Mouse (Mus musculus) limb, embryonic 13.5 days (tissue): ENCODE results near the gene Gm21970. TPM values are rescaled to one million over a fixed set of nuclear protein-coding genes. Genes with fewer than 3 reads are reported as not detected.

Experiments used
- ATAC-seq: fragments of 200-750 bp; cut with Nextera tagmentation; 2 replicates; pipeline ENCODE4 v1.8.0; 2017; ENCODE audit warnings: low read depth, moderate number of reproducible peaks, moderate TSS enrichment; ENCODE audit not compliant: low FRiP score
- H3K27ac ChIP-seq: fragments of 300-500 bp; sonication (generic); 2 replicates; pipeline ENCODE4 v1.5.1; 2015; ENCODE audit warnings: inconsistent platforms, mild to moderate bottlenecking, moderate library complexity
- H3K27me3 ChIP-seq: fragments of 300-500 bp; sonication (generic); 2 replicates; pipeline ENCODE4 v1.6.1; 2015; ENCODE audit warnings: mild to moderate bottlenecking, inconsistent platforms
- H3K36me3 ChIP-seq: fragments of 300-500 bp; sonication (generic); 2 replicates; pipeline ENCODE4 v1.6.1; 2015; ENCODE audit warnings: inconsistent platforms, mild to moderate bottlenecking, moderate library complexity
- H3K4me1 ChIP-seq: fragments of 300-500 bp; sonication (generic); 2 replicates; pipeline ENCODE4 v1.6.1; 2015; ENCODE audit warnings: inconsistent platforms
- H3K4me2 ChIP-seq: fragments of 300-500 bp; sonication (generic); replicated peaks from 2 replicates; pipeline ENCODE4 v1.6.1; 2015; ENCODE audit warnings: inconsistent platforms, mild to moderate bottlenecking, moderate library complexity
- H3K4me3 ChIP-seq: fragments of 300-500 bp; sonication (generic); 2 replicates; pipeline ENCODE4 v1.5.1; 2015; ENCODE audit warnings: moderate library complexity, mild to moderate bottlenecking, inconsistent platforms
- H3K9ac ChIP-seq: fragments of 300-500 bp; sonication (generic); 2 replicates; pipeline ENCODE4 v1.6.1; 2015; ENCODE audit warnings: mild to moderate bottlenecking, inconsistent platforms
- H3K9me3 ChIP-seq: fragments of 300-500 bp; sonication (generic); 2 replicates; pipeline ENCODE4 v1.6.1; 2016; ENCODE audit warnings: inconsistent platforms
- WGBS: fragments of 180-500 bp; shearing (Covaris S2); methylation state at CpG from one replicate; pipeline ENCODE4 v1.1.7; 2015; 5-methylcytosine and 5-hydroxymethylcytosine counted together
- polyA plus RNA-seq: library from polyadenylated mRNA; unstranded; fragments of >200 nt; fragmentation: Nextera tagmentation; extraction: Ambion mirVana; gene quantifications from 2 replicates; pipeline ENCODE4 v1.2.1, GENCODE M21; 2015

Gm21970 gene
- polyA plus RNA-seq, 1 experiment from 2014 or later, result not detected

DNA sequence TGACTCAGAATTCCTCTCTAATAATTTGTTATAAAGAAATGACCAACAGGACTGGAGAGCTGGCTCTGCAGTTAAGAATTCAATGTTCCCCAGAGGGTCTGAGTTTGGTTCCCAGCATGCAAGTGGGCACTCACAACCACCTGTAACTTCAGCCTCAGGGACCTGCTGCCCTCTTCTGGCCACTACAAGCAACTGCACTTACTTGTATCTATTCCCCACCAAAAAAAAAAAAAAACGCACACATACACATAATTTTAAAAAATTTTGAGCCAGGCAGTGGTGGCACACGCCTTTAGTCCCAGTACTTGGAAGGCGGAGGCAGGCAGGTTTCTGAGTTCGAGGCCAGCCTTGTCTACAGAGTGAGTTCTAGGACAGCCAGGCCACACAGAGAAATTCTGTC is 1.4 kb upstream of the Gm21970 start:
- H3K4me2 ChIP-seq, result no peak overlapping the region
- no peak for ATAC-seq
- H3K27me3 ChIP-seq, result no peaks in the 10 kb centered on the region
- H3K9me3 ChIP-seq, result no peaks in the 10 kb centered on the region; the same call in 1 of the 2 replicates
- WGBS, result 87% methylated on average over 4 of the region's 4 CpGs
- H3K36me3 ChIP-seq, result peaks cover 80% of the 10 kb centered on the region
- no peak overlapping the region for H3K9ac ChIP-seq
- no peaks in the 10 kb centered on the region for H3K4me1 ChIP-seq
- H3K4me3 ChIP-seq, result no peak overlapping the region
- no peak overlapping the region for H3K27ac ChIP-seq

DNA sequence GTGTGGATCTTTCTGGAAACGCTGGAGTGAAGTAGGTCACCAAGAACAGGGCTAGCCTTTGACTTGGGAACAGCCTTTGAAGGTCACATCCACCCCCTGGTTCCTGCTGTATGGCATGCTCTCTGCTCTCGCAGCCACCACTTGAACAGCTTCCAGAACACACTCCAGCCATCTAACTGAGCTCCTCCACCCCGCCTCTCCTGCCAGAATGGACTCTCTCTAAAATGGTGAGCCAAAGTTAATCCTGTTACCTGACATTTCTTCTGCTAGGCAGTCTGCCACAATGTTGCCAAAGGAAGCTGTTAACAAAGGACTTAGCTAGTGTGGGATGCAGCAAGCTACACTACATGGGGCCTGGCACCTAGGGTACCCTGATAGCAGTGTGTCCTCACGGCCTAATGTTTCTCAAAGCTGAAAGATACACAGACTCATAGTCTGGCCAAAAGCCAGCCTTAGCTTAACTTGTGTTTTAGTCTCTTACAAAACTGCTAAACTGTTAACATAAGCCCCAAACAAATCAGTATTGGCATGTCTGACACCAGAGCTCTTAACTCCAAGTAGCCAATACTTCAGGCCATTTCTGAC is 3.4 kb downstream of the Gm21970 start:
- Histone ChIP-seq H3K4me2 (no peak overlapping the region), H3K36me3 (peaks cover 61% of the 10 kb centered on the region), H3K9ac (no peak overlapping the region), H3K9me3 (no peaks in the 10 kb centered on the region), H3K4me1 (no peaks in the 10 kb centered on the region), H3K27me3 (no peaks in the 10 kb centered on the region), H3K4me3 (no peak overlapping the region), H3K27ac (no peak overlapping the region)
- WGBS, result 83% methylated on average over 4 of the region's 4 CpGs
- no peak for ATAC-seq

DNA sequence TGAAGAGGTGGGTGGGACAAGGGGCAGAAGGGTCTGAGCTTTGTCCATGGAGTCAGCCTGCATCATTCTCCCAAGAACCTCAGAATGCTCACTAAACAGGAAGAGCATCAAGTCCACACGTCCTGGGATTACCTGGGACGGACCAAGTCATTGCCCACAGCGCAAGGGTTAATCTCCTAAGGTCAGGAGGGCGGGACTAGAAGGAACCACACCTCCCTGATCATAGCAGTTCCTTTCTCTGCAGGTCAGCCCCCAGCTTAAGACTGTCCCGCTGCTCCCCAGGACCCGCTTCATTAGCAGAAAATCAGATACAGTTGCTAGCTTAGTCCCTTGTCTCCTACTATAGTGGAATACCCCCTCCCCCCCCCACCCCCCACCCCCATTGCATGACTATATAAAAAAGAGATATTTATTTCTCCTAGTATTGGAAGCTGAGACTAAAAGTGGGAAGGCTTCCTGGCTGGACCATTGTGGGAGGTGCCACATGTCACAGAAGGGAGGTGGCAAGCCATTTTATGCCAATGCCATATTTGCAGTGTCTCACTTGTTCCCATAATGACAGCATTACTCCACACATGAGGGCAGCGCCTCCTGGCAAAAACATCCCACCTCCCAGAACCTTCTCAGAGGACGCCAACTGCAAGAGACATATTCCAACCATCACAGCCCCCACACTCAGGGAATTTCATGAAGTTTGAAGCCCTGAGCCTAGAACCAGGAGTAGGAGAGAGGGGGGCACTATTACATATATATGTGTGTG is 4.3 kb downstream of the Gm21970 start:
- Histone ChIP-seq H3K9me3 (no peaks in the 10 kb centered on the region), H3K9ac (no peak overlapping the region), H3K27me3 (no peaks in the 10 kb centered on the region), H3K27ac (no peak overlapping the region), H3K4me1 (peaks cover 7% of the 10 kb centered on the region), H3K4me3 (no peak overlapping the region), H3K4me2 (no peak overlapping the region), H3K36me3 (peaks cover 60% of the 10 kb centered on the region)
- 58% methylated on average over 8 of the region's 8 CpGs for WGBS
- no peak for ATAC-seq

DNA sequence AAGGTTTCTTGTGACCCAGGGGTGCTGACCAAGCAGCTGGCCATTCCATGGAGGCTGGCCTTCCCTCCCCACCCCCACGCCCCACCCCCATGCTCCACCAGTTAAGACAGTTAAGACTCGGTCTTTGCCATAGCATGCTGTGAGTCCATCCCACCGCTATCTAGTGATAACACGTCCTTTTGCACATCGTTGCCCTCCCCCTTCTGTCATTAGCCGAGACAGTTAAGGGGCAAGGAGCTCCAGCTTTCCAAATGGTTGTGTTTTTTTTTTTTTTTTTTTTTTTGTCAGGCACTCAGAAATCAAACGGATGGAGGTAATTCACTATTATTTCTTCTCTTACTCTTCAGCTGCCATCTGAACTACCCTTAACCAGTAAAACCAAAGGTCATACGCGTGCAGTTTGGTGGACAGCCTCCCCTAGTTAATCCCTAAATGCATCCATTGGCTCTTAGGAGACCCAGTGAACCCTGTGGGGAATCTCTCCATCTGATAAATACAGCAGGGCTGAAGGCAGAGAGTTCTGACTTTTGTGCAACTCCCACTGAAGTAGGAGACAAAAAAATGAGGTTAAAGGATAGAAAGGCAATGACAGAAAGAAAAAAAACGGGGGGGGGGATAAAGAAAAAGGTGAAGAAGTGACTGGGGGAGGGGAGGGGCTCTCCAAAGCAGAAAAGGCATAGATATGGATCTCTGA is 5.5 kb downstream of the Gm21970 start:
- 71% methylated on average over 10 of the region's 10 CpGs for WGBS
- no peaks in the 10 kb centered on the region for H3K27me3 ChIP-seq
- H3K36me3 ChIP-seq, result peaks cover 53% of the 10 kb centered on the region
- ATAC-seq, result no peak
- H3K9me3 ChIP-seq, result no peaks in the 10 kb centered on the region
- no peak overlapping the region for H3K27ac ChIP-seq
- H3K4me1 ChIP-seq, result peaks cover 18% of the 10 kb centered on the region
- H3K9ac ChIP-seq, result no peak overlapping the region
- H3K4me3 ChIP-seq, result no peak overlapping the region
- no peak overlapping the region for H3K4me2 ChIP-seq

DNA sequence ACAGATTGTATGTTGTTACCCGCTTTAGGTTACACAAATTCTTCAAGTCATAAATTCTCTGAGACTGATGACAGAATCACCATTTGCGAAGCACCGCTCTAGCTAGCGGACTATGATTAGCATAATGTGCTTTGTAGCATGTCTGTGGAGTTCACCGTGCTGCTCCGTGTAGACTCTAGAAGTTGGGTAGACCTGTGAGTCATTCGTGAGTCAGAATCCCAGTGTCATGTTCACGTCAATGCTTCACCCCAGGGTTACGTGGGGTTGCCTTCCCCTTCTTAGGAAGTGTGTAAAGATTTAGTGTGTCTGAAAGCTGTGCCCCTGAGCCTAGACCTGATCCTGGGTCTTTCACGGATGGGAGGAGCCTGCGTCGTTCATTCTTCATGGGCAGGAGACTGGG is 6.5 kb downstream of the Gm21970 start:
- Histone ChIP-seq H3K4me1 (peaks cover 26% of the 10 kb centered on the region), H3K9ac (no peak overlapping the region), H3K27ac (no peak overlapping the region), H3K27me3 (no peaks in the 10 kb centered on the region), H3K4me2 (no peak overlapping the region), H3K9me3 (no peaks in the 10 kb centered on the region), H3K36me3 (peaks cover 43% of the 10 kb centered on the region), H3K4me3 (no peak overlapping the region)
- no peak for ATAC-seq
- WGBS, result 91% methylated on average over 12 of the region's 12 CpGs

DNA sequence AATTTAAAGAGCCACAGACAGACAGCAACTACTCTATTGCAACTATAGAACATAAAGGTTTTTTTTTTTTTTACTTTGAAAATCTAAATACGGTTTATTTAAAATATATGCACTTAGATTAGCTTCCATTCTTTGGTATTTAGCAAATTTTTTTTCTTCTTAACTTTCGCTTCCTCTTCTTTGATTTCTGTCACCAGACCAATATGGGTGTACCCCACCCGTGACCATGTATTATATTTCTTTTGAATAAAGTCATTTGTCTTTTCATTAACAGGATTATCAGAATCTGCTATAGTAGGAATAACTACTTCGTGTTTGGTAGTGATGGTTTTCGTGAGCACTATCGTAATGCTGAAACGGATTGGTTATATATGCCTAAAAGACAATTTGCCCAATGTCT is 7.4 kb downstream of the Gm21970 start:
- H3K9me3 ChIP-seq, result no peaks in the 10 kb centered on the region
- H3K4me2 ChIP-seq, result no peak overlapping the region
- H3K4me1 ChIP-seq, result peaks cover 26% of the 10 kb centered on the region
- H3K36me3 ChIP-seq, result peaks cover 39% of the 10 kb centered on the region
- H3K9ac ChIP-seq, result no peak overlapping the region
- H3K27ac ChIP-seq, result no peak overlapping the region
- WGBS, result 93% methylated on average over 7 of the region's 7 CpGs
- no peak overlapping the region for H3K4me3 ChIP-seq
- H3K27me3 ChIP-seq, result no peaks in the 10 kb centered on the region
- ATAC-seq, result no peak

DNA sequence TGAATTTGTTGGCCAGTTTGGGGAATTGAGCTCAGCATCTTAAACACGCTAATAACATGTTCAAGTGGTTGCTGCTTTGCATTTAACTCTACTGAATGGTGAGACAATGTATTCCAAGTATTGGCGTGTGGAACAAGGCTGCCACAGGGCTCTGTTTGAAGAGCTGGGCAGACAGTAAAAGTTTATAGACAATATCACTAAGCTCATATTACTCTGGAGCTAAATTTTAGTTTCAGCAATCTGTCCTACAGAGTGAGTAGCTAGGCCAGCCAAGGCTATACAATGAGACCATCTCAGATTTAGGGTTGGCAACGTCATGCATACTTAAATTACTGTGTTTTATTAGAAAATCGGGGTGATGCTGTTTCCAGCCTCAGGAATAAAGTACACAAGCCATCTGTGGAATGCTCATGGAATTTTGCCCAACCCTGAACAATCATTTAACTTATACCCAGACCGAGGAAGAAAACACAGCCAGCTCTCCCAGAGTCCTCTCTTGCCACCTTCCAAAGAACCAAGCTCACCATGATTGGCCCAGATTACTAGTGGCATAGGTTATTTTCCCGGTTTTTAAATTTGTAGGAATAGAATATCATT is 10.1 kb downstream of the Gm21970 start:
- WGBS, result 42% methylated on average over 6 of the region's 6 CpGs
- Histone ChIP-seq H3K9ac (no peak overlapping the region), H3K27me3 (no peaks in the 10 kb centered on the region), H3K4me2 (no peak overlapping the region; the same call in 1 of the 2 replicates), H3K4me3 (no peak overlapping the region), H3K27ac (peak overlapping the region; percentile 61; the same call in 1 of the 2 replicates), H3K9me3 (no peaks in the 10 kb centered on the region), H3K36me3 (peaks cover 25% of the 10 kb centered on the region), H3K4me1 (peaks cover 33% of the 10 kb centered on the region)
- peak; percentile 54 for ATAC-seq

DNA sequence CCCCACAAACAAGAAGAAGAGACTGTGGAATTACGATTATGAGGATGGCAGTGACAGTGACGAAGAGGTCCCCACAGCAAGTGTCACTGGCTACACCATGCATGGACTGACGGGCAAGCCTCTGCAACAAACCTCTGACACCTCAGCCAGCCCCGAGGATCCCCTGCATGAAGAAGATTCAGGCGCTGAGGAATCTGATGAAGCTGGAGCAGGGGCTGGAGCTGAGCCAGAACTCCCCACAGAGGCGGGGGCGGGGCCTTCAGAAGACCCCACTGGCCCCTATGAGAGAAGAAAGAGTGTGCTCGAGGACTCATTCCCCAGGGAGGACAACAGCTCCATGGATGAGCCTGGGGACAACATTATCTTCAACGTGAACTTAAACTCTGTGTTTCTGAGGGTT is 12.3 kb downstream of the Gm21970 start:
- Histone ChIP-seq H3K4me2 (no peak overlapping the region), H3K36me3 (peaks cover 17% of the 10 kb centered on the region), H3K4me1 (peaks cover 45% of the 10 kb centered on the region), H3K27ac (no peak overlapping the region), H3K27me3 (no peaks in the 10 kb centered on the region), H3K9me3 (no peaks in the 10 kb centered on the region), H3K9ac (no peak overlapping the region), H3K4me3 (no peak overlapping the region)
- ATAC-seq, result no peak
- WGBS, result 78% methylated on average over 9 of the region's 9 CpGs

DNA sequence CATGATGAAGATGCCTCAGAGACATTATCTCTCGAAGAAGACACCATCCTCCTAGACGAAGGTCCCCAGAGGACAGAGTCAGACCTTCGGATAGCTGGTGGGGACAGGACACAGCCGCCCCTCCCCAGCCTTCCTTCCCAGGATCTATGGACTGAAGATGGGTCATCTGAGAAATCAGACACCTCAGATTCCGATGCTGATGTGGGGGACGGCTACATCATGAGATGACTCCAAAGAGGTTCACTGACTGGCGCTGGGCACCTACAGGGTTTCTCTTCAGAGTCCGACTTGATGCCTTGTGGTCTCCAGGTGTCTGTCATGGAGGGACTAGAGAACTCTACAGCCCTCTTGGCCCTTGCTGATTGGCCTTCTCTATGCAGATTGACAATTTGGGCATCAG is 12.7 kb downstream of the Gm21970 start:
- Histone ChIP-seq H3K27ac (no peak overlapping the region), H3K4me2 (no peak overlapping the region), H3K9me3 (no peaks in the 10 kb centered on the region), H3K4me1 (peaks cover 45% of the 10 kb centered on the region), H3K27me3 (no peaks in the 10 kb centered on the region), H3K36me3 (peaks cover 17% of the 10 kb centered on the region), H3K9ac (no peak overlapping the region), H3K4me3 (no peak overlapping the region)
- 93% methylated on average over 8 of the region's 8 CpGs for WGBS
- ATAC-seq, result no peak

DNA sequence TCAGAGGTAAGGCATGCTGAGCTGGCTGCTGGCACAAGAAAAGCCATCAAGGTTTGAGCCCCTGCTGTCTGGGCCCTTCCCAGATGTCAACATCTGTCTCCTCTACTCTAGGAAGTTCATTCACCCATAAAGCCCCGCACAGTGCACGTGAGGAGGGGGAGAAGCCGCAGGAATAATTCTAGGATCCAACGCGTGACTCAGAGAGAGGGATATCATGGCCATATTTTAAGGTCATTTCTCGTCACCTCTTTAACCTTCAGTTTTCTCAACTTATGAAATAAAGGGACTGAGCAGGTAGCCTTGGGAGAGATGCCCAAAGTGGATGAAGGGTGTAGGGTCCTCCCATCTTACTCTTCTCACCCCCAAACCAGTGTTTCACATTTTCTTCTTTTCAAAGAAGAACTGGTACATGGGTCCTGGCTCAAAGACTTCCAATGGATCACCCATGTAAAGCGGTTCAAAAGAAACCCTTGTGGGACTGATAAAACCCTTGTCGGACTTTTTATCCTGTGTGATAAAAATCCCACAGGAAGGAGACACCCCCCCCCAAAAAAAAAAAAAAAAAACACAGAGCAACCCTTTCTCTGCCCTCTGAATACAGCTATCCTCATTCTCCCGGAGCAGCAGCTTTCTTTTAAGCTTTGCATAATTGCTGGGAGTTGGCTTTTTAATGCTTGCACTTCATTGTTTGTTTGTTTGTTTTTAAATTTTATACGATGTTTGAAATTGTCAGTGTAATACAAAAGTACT is 13.5 kb downstream of the Gm21970 start:
- H3K27ac ChIP-seq, result no peak overlapping the region
- H3K36me3 ChIP-seq, result peaks cover 17% of the 10 kb centered on the region
- no peaks in the 10 kb centered on the region for H3K27me3 ChIP-seq
- H3K4me2 ChIP-seq, result no peak overlapping the region
- peaks cover 45% of the 10 kb centered on the region for H3K4me1 ChIP-seq
- H3K4me3 ChIP-seq, result no peak overlapping the region
- ATAC-seq, result no peak
- whole genome bisulfite sequencing, result 78% methylated on average over 10 of the region's 10 CpGs
- H3K9ac ChIP-seq, result no peak overlapping the region
- H3K9me3 ChIP-seq, result no peaks in the 10 kb centered on the region

DNA sequence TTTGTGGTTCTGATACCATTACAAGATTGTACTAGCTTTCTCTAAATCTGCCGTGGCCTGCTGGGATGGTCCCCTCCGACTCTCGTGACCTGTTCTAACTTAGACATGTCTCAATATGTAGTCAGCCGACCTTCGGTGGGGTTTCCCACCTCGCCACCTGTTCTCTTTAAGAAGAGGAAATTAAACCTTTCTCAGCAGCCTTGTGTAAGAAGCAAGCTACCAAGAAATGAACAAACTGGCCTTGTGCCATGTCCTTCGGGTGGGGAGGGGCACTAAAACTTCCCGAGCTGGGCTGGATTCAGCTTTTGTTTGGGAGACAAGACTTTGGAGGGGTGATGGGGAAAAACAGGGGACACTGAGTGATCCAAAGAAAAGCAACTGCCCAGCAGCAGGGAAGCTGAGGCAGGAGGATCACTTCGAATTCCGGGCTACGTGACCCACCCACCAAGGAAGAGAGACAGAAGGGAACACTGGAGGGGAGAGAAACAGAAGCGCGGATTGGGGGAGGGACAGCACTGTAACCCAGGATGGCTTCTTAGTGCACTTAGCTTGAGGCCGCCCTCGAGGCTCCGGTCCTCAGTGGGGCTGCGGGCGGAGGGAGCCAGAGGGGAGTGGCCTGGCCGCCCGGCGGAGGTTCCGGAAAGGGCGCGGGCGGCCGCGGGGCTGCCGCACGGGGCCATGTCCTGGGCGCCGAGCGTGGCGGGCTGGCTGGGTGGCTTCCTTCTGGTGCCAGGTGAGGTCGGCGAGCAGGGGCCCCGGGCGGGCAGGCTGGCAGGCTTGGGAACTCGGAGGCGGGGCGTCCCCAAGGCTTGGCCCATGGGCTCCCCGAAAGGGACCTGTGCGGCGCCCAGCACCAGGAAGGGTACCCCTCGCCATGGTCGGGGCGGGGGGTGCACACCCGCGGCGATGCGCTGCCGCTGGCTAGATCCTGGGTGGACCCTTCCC is 14.4 kb downstream of the Gm21970 start, which contains the start of gene Il10rb:
Gene Il10rb (plus strand): TSS at position 525 of the 945 bp plus-strand sequence.
- Histone ChIP-seq H3K9me3 (no peaks in the 10 kb centered on the region), H3K4me2 (peak within 1 kb of the TSS; percentile 97), H3K27me3 (no peaks in the 10 kb centered on the region), H3K9ac (peak within 1 kb of the TSS; percentile 84), H3K36me3 (peaks cover 14% of the 10 kb centered on the region), H3K4me1 (peaks cover 37% of the 10 kb centered on the region), H3K4me3 (peak within 1 kb of the TSS; percentile 72), H3K27ac (peak within 1 kb of the TSS; percentile 39; the same call in 1 of the 2 replicates)
- 2% methylated on average over 50 of the region's 51 CpGs for WGBS
- ATAC-seq, result peak; percentile 67
